In the genomic region with DNA sequence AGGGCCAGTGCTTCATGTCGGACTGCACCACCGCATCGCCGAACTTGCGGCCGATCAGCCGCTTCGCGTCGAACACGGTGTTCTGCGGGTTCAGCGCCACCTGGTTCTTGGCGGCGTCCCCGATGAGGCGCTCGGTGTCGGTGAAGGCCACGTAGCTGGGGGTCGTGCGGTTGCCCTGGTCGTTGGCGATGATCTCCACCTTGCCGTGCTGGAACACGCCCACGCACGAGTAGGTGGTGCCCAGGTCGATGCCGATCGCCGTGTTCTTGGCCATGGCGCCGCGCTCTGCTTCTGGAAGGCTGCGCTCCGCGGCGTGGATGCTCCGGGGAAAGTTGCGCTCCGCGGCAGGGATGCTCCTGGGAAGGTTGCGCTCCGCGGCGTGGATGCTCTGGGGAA, we compare ENCODE assay signal across 9 mouse cellular contexts. TPM values are rescaled to one million over a fixed set of nuclear protein-coding genes. Genes with fewer than 3 reads are reported as not detected.
DNase-seq lines count a peak whose midpoint lies in the region; ATAC-seq and TF ChIP-seq lines count a peak whose summit lies in the region.
"Not testable (repeated sequence)": the region's sequence is repeated elsewhere in the genome, so short reads cannot be mapped to it uniquely, and the experiment has no call there.
"Had no signal": no experiment of that assay in that cellular context is flagged by ENCODE, and none has a peak within 500 bp of the region (broad histone marks: within the 10 kb centered on the region; RNA-seq: fewer than 3 reads in every experiment).

No protein-coding gene starts in this region.

- H3K4me1 ChIP-seq in bone marrow macrophage, adult 2 months (ENCODE audit: control insufficient read depth, insufficient read depth, low read length): peaks cover 12% of the 10 kb centered on the region
- H3K4me1 ChIP-seq in forebrain, embryonic 10.5 days: peaks cover 12% of the 10 kb centered on the region
- H3K4me1 ChIP-seq in heart, embryonic 13.5 days; intestine, embryonic 14.5 days (replicated peaks; ENCODE audit: control insufficient read depth, insufficient read depth, low read length); limb, embryonic 13.5 days; lung, embryonic 16.5 days (replicated peaks; ENCODE audit: control insufficient read depth, insufficient read depth, low read length); testis, adult 2 months (ENCODE audit: control insufficient read depth, insufficient read depth, low read length): not testable (repeated sequence)

- peak; percentile 9; the same call in 1 of the 2 replicates for ATAC-seq in heart, embryonic 13.5 days (ENCODE audit: extremely low read depth, insufficient number of reproducible peaks, low FRiP score, low TSS enrichment)
- peak; percentile 30 for ATAC-seq in intestine, embryonic 14.5 days (replicated peaks; ENCODE audit: low FRiP score, low TSS enrichment, low read depth)
- peak; percentile 25 for ATAC-seq in limb, embryonic 13.5 days (ENCODE audit: low FRiP score, low read depth)
- peak; percentile 16 for ATAC-seq in lung, embryonic 16.5 days (ENCODE audit: low read depth)

- TF ChIP-seq CTCF in bone marrow macrophage, adult 2 months (IDR thresholded peaks at IDR 0.05; ENCODE audit: low read depth, low read length); testis, adult 2 months (IDR thresholded peaks at IDR 0.05; ENCODE audit: control insufficient read depth, insufficient read depth, insufficient replicate concordance, low read depth, low read length): not testable (repeated sequence)

- peak overlapping the region; percentile 55 for H3K4me3 ChIP-seq in bone marrow macrophage, adult 2 months (ENCODE audit: insufficient read depth, low read length)
- peak overlapping the region; percentile 62 for H3K4me3 ChIP-seq in forebrain, embryonic 10.5 days
- peak overlapping the region; percentile 64 for H3K4me3 ChIP-seq in heart, embryonic 13.5 days
- H3K4me3 ChIP-seq in intestine, embryonic 14.5 days (ENCODE audit: low read depth, low read length): peak overlapping the region; percentile 50; the same call in 1 of the 2 replicates
- H3K4me3 ChIP-seq in limb, embryonic 13.5 days: peak overlapping the region; percentile 53
- peak overlapping the region; percentile 40 for H3K4me3 ChIP-seq in lung, embryonic 16.5 days (ENCODE audit: low read length)
- peak overlapping the region; percentile 40 for H3K4me3 ChIP-seq in myocyte
- peak overlapping the region; percentile 46 for H3K4me3 ChIP-seq in testis, adult 2 months (ENCODE audit: control insufficient read depth, low read depth, low read length)

- H3ac ChIP-seq in myocyte (ENCODE audit: control insufficient read depth, insufficient read length): peak overlapping the region; percentile 19

- not testable (repeated sequence) for H3K9ac ChIP-seq in heart, embryonic 13.5 days; intestine, embryonic 14.5 days (ENCODE audit: low read length); limb, embryonic 13.5 days; lung, embryonic 16.5 days (ENCODE audit: low read length)

- H3K36me3 ChIP-seq in forebrain, embryonic 10.5 days (replicated peaks); heart, embryonic 13.5 days; intestine, embryonic 14.5 days (ENCODE audit: control insufficient read depth, insufficient read depth, low read length); limb, embryonic 13.5 days; lung, embryonic 16.5 days (ENCODE audit: control insufficient read depth, insufficient read depth, low read length); myocyte (ENCODE audit: control insufficient read depth, insufficient read depth); testis, adult 2 months (ENCODE audit: control insufficient read depth, insufficient read depth, low read length): not testable (repeated sequence)

- peaks cover 63% of the 10 kb centered on the region for H3K27me3 ChIP-seq in forebrain, embryonic 10.5 days (ENCODE audit: poor library complexity, severe bottlenecking)
- peaks cover 40% of the 10 kb centered on the region for H3K27me3 ChIP-seq in heart, embryonic 13.5 days (replicated peaks)
- H3K27me3 ChIP-seq in intestine, embryonic 14.5 days (replicated peaks; ENCODE audit: control insufficient read depth, insufficient read depth, low read length); lung, embryonic 16.5 days (ENCODE audit: control insufficient read depth, insufficient read depth, low read depth, low read length); myocyte (ENCODE audit: control insufficient read depth, insufficient read depth, insufficient read length); testis, adult 2 months (ENCODE audit: control insufficient read depth, insufficient read depth, low read length): not testable (repeated sequence)
- peaks cover 36% of the 10 kb centered on the region for H3K27me3 ChIP-seq in limb, embryonic 13.5 days

- TF ChIP-seq POLR2A in bone marrow macrophage, adult 2 months (IDR thresholded peaks at IDR 0.05; ENCODE audit: borderline replicate concordance, low read depth, low read length); myocyte (IDR thresholded peaks at IDR 0.05; ENCODE audit: insufficient read length, low read depth); testis, adult 2 months (IDR thresholded peaks at IDR 0.05; ENCODE audit: control insufficient read depth, low read depth, low read length): not testable (repeated sequence)

- H3K79me2 ChIP-seq in myocyte (ENCODE audit: control insufficient read depth, insufficient read depth): not testable (repeated sequence)

- H3K9me3 ChIP-seq in forebrain, embryonic 10.5 days; heart, embryonic 13.5 days; intestine, embryonic 14.5 days (ENCODE audit: control insufficient read depth, low read length); limb, embryonic 13.5 days; lung, embryonic 16.5 days (ENCODE audit: control insufficient read depth, low read length): not testable (repeated sequence)

- not testable (repeated sequence) for H3K27ac ChIP-seq in bone marrow macrophage, adult 2 months (ENCODE audit: insufficient read depth, low read depth, low read length); heart, embryonic 13.5 days (replicated peaks); intestine, embryonic 14.5 days (ENCODE audit: low read depth); limb, embryonic 13.5 days; lung, embryonic 16.5 days (ENCODE audit: low read length); testis, adult 2 months (ENCODE audit: control insufficient read depth, insufficient read depth, low read depth, low read length)
- H3K27ac ChIP-seq in forebrain, embryonic 10.5 days: 0 out of 2 replicates have a peak overlapping the region, but pooled peaks have one; percentile 92

- under 1% methylated on average over 35 of the region's 47 CpGs for WGBS in forebrain, embryonic 10.5 days
- WGBS in heart, embryonic 13.5 days: 2% methylated on average over 18 of the region's 47 CpGs
- 4% methylated on average over 25 of the region's 47 CpGs for WGBS in intestine, embryonic 14.5 days
- WGBS in limb, embryonic 13.5 days: 1% methylated on average over 24 of the region's 47 CpGs
- under 1% methylated on average over 25 of the region's 47 CpGs for WGBS in lung, embryonic 16.5 days

- DNase-seq in forebrain, embryonic 10.5 days (ENCODE audit: extremely low spot score, low spot score); intestine, embryonic 14.5 days (ENCODE audit: low spot score): not testable (repeated sequence)

- peak overlapping the region; percentile 85 for H3K4me2 ChIP-seq in heart, embryonic 13.5 days
- H3K4me2 ChIP-seq in intestine, embryonic 14.5 days (ENCODE audit: low read length): peak overlapping the region; percentile 76
- peak overlapping the region; percentile 68 for H3K4me2 ChIP-seq in limb, embryonic 13.5 days (replicated peaks)
- H3K4me2 ChIP-seq in lung, embryonic 16.5 days (ENCODE audit: low read depth, low read length): peak overlapping the region; percentile 53
- not testable (repeated sequence) for H3K4me2 ChIP-seq in myocyte (ENCODE audit: low read depth)

RNA-seq across cellular contexts. Expression of gene Hspa1b, which starts 0.3 kb away (rescaled TPM):
- polyA plus RNA-seq in bone marrow macrophage, adult 2 months (2012; ENCODE audit: insufficient read depth, insufficient read length, missing spikeins): 1.2 and 1.5 TPM in 2 replicates
- polyA plus RNA-seq in forebrain, embryonic 10.5 days (2016; fragmentation: Nextera tagmentation; extraction: Ambion mirVana): 0.07 TPM in 1 of 2 replicates, not detected in the other
- 0.19 and 0.20 TPM in 2 replicates for polyA plus RNA-seq in heart, embryonic 13.5 days (2015; fragmentation: Nextera tagmentation; extraction: Ambion mirVana)
- polyA plus RNA-seq in intestine, embryonic 14.5 days (2014; fragmentation: Nextera tagmentation; extraction: Ambion mirVana): 0.24 and 0.46 TPM in 2 replicates
- 0.32 and 0.43 TPM in 2 replicates for polyA plus RNA-seq in limb, embryonic 13.5 days (2015; fragmentation: Nextera tagmentation; extraction: Ambion mirVana)
- 0.10 and 0.19 TPM in 2 replicates for polyA plus RNA-seq in lung, embryonic 16.5 days (2015; fragmentation: Nextera tagmentation; extraction: Ambion mirVana)
- 7.3 TPM for polyA plus RNA-seq in myocyte (2012; fragmentation: generic; extraction: Trizol)
- polyA plus RNA-seq in testis, adult 2 months (2012; rRNA removed): 2.6 and 5.2 TPM in 2 replicates

RNA-seq across cellular contexts. Expression of gene Gm20481, which starts 11.0 kb away (rescaled TPM):
- polyA plus RNA-seq in bone marrow macrophage, adult 2 months (2012; ENCODE audit: insufficient read depth, insufficient read length, missing spikeins): not detected in 2 replicates
- not detected in 2 replicates for polyA plus RNA-seq in forebrain, embryonic 10.5 days (2016; fragmentation: Nextera tagmentation; extraction: Ambion mirVana)
- not detected in 2 replicates for polyA plus RNA-seq in heart, embryonic 13.5 days (2015; fragmentation: Nextera tagmentation; extraction: Ambion mirVana)
- not detected in 2 replicates for polyA plus RNA-seq in intestine, embryonic 14.5 days (2014; fragmentation: Nextera tagmentation; extraction: Ambion mirVana)
- not detected in 2 replicates for polyA plus RNA-seq in limb, embryonic 13.5 days (2015; fragmentation: Nextera tagmentation; extraction: Ambion mirVana)
- polyA plus RNA-seq in lung, embryonic 16.5 days (2015; fragmentation: Nextera tagmentation; extraction: Ambion mirVana): 1.2 TPM in 1 of 2 replicates, not detected in the other
- not detected for polyA plus RNA-seq in myocyte (2012; fragmentation: generic; extraction: Trizol)
- polyA plus RNA-seq in testis, adult 2 months (2012; rRNA removed): not detected in 2 replicates
- polyA plus RNA-seq: brain, embryonic 14.5 days had no signal

RNA-seq across cellular contexts. Expression of gene Hspa1a, which starts 13.2 kb away (rescaled TPM):
- polyA plus RNA-seq in bone marrow macrophage, adult 2 months (2012; ENCODE audit: insufficient read depth, insufficient read length, missing spikeins): 1.3 TPM in 2 replicates
- 0.94 and 2.1 TPM in 2 replicates for polyA plus RNA-seq in forebrain, embryonic 10.5 days (2016; fragmentation: Nextera tagmentation; extraction: Ambion mirVana)
- polyA plus RNA-seq in heart, embryonic 13.5 days (2015; fragmentation: Nextera tagmentation; extraction: Ambion mirVana): 3.9 TPM in 2 replicates
- polyA plus RNA-seq in intestine, embryonic 14.5 days (2014; fragmentation: Nextera tagmentation; extraction: Ambion mirVana): 3.5 and 4.5 TPM in 2 replicates
- polyA plus RNA-seq in limb, embryonic 13.5 days (2015; fragmentation: Nextera tagmentation; extraction: Ambion mirVana): 3.7 and 4.4 TPM in 2 replicates
- 4.4 and 4.8 TPM in 2 replicates for polyA plus RNA-seq in lung, embryonic 16.5 days (2015; fragmentation: Nextera tagmentation; extraction: Ambion mirVana)
- 1.8 TPM for polyA plus RNA-seq in myocyte (2012; fragmentation: generic; extraction: Trizol)
- polyA plus RNA-seq in testis, adult 2 months (2012; rRNA removed): 4.4 and 5.5 TPM in 2 replicates

RNA-seq across cellular contexts. Expression of gene Hspa1l, which starts 13.8 kb away (rescaled TPM):
- polyA plus RNA-seq in bone marrow macrophage, adult 2 months (2012; ENCODE audit: insufficient read depth, insufficient read length, missing spikeins): not detected in 2 replicates
- 1.1 TPM in 2 replicates for polyA plus RNA-seq in forebrain, embryonic 10.5 days (2016; fragmentation: Nextera tagmentation; extraction: Ambion mirVana)
- polyA plus RNA-seq in heart, embryonic 13.5 days (2015; fragmentation: Nextera tagmentation; extraction: Ambion mirVana): 2.1 and 2.2 TPM in 2 replicates
- 0.53 and 1.2 TPM in 2 replicates for polyA plus RNA-seq in intestine, embryonic 14.5 days (2014; fragmentation: Nextera tagmentation; extraction: Ambion mirVana)
- 0.49 and 0.81 TPM in 2 replicates for polyA plus RNA-seq in limb, embryonic 13.5 days (2015; fragmentation: Nextera tagmentation; extraction: Ambion mirVana)
- polyA plus RNA-seq in lung, embryonic 16.5 days (2015; fragmentation: Nextera tagmentation; extraction: Ambion mirVana): 0.55 and 0.65 TPM in 2 replicates
- 1.3 TPM for polyA plus RNA-seq in myocyte (2012; fragmentation: generic; extraction: Trizol)
- 718 and 731 TPM in 2 replicates for polyA plus RNA-seq in testis, adult 2 months (2012; rRNA removed)

RNA-seq across cellular contexts. Expression of gene Lsm2, which starts 22.9 kb away (rescaled TPM):
- 37.1 and 44.0 TPM in 2 replicates for polyA plus RNA-seq in bone marrow macrophage, adult 2 months (2012; ENCODE audit: insufficient read depth, insufficient read length, missing spikeins)
- 363 and 375 TPM in 2 replicates for polyA plus RNA-seq in forebrain, embryonic 10.5 days (2016; fragmentation: Nextera tagmentation; extraction: Ambion mirVana)
- polyA plus RNA-seq in heart, embryonic 13.5 days (2015; fragmentation: Nextera tagmentation; extraction: Ambion mirVana): 145 and 153 TPM in 2 replicates
- polyA plus RNA-seq in intestine, embryonic 14.5 days (2014; fragmentation: Nextera tagmentation; extraction: Ambion mirVana): 216 and 228 TPM in 2 replicates
- polyA plus RNA-seq in limb, embryonic 13.5 days (2015; fragmentation: Nextera tagmentation; extraction: Ambion mirVana): 196 and 200 TPM in 2 replicates
- polyA plus RNA-seq in lung, embryonic 16.5 days (2015; fragmentation: Nextera tagmentation; extraction: Ambion mirVana): 178 and 189 TPM in 2 replicates
- polyA plus RNA-seq in myocyte (2012; fragmentation: generic; extraction: Trizol): 52.3 TPM
- 480 and 579 TPM in 2 replicates for polyA plus RNA-seq in testis, adult 2 months (2012; rRNA removed)
